Mouse (Mus musculus) heart, postnatal 4 days (tissue): ENCODE results near the gene Cstad. TPM values are rescaled to one million over a fixed set of nuclear protein-coding genes. Genes with fewer than 3 reads are reported as not detected.

Experiments
- DNase-seq: peaks from one replicate; pipeline ENCODE4 v3.0.0; 2021
- total RNA-seq, 2 experiments: library from RNA; stranded (reverse); gene quantifications; 2 replicates each; pipeline ENCODE4 v1.2.3; 2021

Gene Cstad
- total RNA-seq, 2 experiments from 2014 or later = 1.7 to 3.2 TPM

GRCm38 (mm10) chr2:30629038-30629761, 34.4 kb downstream of the Cstad start:
- DNase-seq = no peak

- no peak for DNase-seq
Observed at GRCm38 (mm10) chr2:30629860-30630259, 35.0 kb downstream of the Cstad start.

DNA sequence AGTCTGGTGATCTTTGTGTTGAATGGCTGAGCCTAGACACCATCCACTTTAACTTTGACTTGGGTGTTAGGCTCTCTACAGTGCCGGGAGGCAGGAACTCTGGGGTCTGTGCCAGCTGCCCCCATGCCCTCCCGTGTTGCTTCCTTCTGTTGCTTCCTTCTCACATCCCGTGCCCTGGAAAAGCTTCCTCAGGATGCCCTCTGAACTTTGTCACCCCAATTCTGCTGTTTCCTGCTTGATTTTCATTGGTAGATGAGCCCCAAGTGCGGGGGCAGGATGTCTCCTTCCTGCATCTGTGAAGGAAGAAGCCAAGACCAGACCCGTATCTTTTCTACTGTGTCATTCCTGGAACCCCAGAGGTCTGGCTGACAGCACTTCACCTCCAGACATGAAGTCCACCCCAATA, 41.4 kb downstream of the Cstad start:
- peak; percentile 28 for DNase-seq

- no peak for DNase-seq
Observed at GRCm38 (mm10) chr2:30637991-30638390, 43.2 kb downstream of the Cstad start.

DNA sequence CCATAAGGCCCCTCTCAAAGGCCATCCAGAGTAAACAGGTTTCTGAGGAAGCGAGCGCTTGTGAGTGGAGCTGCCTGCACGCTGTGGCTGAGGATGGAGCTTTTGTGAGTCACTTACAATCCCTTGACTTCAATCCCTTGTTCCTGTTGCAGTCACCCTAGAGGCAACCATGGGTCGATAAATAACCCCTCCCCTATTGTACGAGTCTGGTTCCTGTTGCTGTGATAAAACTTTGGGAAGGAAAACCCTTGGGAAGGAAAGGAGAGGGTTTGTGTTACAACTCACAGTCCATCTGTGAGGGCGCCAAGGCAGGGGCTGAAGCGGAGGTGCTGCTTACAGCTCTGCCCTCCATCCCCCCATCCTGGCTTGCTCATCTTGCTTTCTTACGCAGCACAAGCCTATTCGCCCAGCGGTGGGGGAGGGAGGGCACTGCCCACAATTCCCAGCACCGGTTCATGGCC, 45.2 kb downstream of the Cstad start:
- DNase-seq = no peak

DNA sequence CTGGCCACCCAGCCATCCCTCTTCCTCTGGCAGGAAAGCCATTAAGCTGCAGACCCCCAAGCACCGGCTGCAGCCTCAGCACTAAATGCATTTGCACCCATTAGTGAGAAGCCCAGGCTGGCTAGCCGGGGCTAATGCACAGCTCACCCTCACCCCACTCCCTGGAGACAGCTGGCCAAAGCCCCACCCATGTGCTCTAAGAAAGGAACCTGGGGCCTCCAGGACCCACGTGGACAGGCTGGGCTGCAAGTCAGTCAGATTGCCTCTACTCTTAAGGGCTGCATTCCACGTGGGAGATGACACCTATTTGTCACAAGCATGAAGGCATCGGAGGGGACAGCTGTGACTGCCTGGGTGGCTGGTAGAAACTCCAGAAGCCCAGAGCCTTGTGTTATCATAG, 48.0 kb downstream of the Cstad start:
- DNase-seq = no peak

- DNase-seq = no peak
Observed at GRCm38 (mm10) chr2:30643422-30643821, 48.6 kb downstream of the Cstad start.

GRCm38 (mm10) chr2:30646833-30647232, 52.0 kb downstream of the Cstad start:
- peak; percentile 63 for DNase-seq

- DNase-seq = peak; percentile 33
Observed at GRCm38 (mm10) chr2:30647303-30647881, 52.6 kb downstream of the Cstad start.

GRCm38 (mm10) chr2:30647882-30648494, 53.1 kb downstream of the Cstad start:
- DNase-seq = no peak

DNA sequence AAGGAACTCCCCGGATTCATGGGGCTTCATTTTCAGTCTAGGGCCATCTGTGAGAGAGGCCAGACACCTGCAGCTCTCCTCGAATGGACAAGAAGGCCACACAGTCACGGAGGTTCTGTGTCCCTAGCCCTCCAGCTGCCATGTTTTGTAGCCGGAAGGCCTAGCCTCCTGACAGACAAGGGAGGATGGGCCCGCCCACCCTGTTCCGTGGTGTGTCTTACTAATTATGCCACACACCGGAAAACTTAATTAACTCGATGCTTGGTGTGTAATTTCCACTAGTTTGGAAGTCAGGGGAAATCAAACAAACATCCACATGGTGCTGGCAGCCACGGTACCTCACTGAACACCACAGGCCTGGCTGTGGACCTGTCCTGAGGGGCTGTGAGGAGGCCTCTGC, 55.4 kb downstream of the Cstad start:
- no peak for DNase-seq

- DNase-seq = no peak
Observed at GRCm38 (mm10) chr2:30651831-30652230, 57.0 kb downstream of the Cstad start.

DNA sequence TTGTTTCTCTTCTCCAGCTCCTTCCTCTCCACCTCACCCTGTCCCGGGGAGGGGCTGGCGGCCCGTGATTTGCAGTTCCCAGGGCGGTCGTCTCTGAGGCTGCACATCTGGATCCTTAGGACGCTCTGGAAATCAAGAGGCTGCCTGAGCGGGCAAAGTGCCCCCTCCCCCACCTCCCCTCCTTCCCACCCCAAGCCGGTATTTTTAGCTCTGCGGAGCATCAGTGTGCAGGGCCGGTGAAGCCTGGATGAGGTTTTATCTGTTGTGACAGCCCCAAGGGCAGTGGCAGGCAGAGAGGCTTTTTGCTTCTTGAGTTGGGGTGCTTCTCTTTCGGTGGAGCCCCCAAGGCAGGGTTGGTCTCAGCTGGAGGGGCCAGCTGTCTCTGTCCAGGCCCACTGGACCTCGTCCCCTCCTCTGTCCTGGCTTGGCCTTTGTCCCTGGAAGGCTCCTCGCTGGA, 57.8 kb downstream of the Cstad start:
- peak; percentile 69 for DNase-seq

DNA sequence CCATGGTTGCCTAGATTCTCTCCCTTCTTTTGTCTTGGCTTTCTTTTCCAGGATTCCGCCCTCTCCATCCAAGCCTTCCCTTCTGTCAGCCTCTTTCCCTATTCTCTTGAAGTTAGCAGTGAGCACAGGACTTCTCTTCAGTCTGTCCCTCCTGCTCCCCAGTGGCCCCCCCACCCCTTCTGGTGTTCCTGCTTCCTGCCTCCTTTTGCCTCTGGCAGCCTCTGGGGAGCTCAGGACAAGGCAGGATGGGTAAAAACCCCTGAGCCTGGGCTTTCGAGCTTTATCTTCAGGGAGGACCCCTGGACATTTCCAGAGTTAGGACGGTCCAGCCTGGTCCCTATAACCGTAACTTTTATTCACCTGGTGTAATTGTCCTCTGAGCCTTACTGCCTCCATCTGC, 58.2 kb downstream of the Cstad start:
- DNase-seq = no peak

- no peak for DNase-seq
Observed at GRCm38 (mm10) chr2:30654158-30654557, 59.3 kb downstream of the Cstad start.

DNA sequence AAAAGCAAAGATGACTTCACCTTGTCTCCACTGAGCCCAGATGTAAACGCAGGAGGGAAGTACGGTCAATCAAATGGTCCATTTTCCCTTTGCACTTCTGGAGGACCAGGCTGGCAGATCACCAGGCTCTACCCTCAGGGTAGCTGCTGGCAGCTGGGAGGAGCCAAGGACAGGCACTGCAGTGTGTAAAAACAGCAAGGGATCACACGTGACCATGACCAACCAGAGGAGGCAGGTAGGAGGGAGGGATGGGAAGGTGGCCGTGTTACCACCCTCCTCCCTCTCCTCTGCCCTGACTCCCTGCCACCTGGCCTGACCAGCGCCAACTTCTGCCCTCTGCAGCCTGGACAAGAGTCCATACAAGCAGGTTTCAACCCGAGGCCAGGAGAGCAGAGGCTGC, 59.7 kb downstream of the Cstad start:
- DNase-seq = no peak

- no peak for DNase-seq
Observed at GRCm38 (mm10) chr2:30655746-30656145, 60.9 kb downstream of the Cstad start.

DNA sequence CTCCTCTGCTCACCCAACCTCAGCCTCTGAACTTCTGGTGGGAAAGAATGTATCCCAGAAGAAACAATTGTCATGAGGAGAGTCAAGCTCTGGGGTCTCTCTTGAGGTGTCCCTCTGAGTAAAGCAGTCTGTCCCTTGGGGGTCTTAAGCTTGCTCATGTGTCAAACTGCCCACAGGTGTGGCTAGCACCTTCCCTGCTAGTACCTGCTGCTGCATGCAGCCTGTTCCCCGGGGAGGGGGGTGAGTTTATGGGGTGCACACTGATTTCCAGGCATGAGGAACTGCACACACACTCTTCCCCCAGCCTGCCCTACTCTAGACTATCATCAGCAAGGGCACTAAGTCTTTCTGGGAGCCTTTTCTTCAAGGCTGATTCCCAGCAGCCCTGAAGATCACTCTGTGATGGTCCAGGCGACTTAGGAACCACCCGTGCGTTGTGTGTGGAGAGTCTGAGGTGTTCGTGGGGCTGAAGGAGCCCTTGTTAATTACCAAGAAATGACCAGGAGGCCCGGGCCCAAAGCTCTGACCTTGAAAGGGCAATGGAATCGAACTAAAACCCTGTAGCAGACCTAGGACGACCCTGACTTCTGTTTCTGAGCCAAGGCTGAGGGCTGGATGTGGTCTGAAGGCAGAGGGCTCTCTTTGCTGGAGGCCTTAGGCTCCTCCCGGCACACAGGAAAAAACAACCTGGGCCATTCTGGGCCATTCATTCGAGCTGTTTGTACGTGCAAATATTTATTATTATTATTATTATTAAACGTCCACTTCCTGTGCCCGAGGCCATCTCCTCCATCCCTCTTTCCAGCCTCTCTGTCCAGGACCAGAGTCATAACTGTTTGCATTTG, 62.1 kb downstream of the Cstad start:
- no peak for DNase-seq

GRCm38 (mm10) chr2:30657674-30658479, 63.0 kb downstream of the Cstad start:
- DNase-seq = peak; percentile 70

DNA sequence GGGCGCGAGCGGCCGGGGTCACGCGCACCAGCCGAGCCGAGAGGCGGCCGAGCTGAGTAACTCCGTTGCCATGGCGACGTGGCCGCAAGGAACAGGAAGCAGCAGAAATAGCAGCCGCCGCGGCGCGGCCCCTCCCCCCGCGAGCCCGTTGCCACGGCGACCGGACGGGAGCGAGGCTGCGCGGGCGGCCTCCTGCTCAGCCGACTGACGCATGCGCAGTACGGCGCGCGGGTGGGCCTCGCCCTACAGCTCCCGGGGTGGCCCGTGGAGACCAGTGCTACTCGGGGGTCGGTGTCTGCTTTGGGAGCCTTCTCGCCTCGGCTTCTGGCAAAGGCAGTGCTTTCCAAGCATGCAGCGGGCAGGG, 63.6 kb downstream of the Cstad start:
- DNase-seq = peak; percentile 100
